Mouse (Mus musculus): ENCODE measurements at regions not wholly inside any gene's neighbourhood (a gene's known extent, or its start where the extent isn't known, plus 50 kb on each side); places are given as distances from the start of the nearest gene placed in this dataset.

DNA sequence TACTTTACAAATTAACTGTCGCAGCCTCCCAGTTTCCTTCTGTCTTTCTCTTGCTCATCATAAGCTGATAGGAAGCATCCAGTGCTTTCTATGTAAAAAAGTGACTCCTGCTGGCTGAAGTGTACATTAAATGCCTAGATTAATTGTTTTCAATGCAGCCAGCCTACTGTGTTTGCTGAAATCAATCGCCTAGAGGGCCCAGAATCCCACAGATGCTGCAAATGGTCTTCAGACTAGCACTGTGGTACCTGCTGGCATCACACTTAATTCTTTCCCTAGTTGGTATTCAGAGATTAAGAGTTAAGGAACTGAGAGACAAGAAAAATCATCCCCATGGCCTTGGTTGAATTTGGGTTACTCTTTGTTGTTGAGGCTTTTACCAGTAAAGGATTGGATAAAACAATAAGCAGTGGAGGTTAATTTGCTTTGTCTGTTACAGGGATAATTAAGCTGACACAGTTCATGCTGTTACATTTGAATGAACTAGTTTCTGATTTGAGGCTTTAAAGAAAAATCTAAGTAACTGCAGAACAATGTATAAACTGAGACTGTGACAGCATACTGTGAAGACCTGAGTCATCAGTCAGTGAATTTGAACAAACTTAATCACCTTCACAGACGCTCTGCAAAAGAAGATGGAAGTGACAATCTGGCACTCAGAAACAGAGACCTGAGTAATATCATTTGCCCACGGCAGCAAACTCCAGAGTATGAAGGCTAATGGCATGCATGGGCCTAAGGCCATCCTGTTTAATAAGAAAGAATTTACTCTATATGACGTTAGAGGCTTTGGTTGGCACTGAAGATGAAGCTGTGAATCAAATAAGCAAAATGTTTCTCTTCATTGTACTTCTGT lies 339.0 kb upstream of the Ddi1 start:
- peak; percentile 26 for DNase-seq

All from retina, postnatal 1 day (tissue).